Mouse (Mus musculus) right cerebral cortex, adult 18-20 months (tissue): ENCODE measurements around the gene Cars.
A peak's percentile ranks its signal among the peaks of the same experiment; 100 is the strongest.
"Not testable (repeated sequence)": the region's sequence is repeated elsewhere in the genome, so short reads cannot be mapped to it uniquely, and the experiment has no call there.

Experiments
- DNase-seq: peaks from one replicate; pipeline ENCODE4 v3.0.0; 2022; ENCODE audit warnings: mixed read lengths

Gene Cars

DNA sequence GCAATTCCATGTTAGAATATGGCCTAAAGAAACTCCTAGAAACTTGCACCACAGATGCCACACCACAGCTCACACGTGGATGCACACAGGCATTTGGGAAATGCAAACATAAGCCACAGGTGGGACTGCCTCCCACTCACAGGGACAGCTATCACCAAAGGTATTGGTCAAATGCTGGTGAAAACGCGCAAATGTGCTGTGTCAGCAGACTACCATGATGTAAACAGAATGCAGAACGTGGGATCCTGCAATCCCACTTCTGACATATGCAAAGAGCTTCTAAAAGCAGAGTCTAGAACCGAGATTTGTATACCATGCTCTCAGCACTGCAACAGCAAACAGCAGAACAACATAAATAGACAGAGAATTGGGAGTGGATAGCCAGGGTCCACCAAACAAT lies 16.9 kb downstream of the Cars start:
- no peak for DNase-seq

DNA sequence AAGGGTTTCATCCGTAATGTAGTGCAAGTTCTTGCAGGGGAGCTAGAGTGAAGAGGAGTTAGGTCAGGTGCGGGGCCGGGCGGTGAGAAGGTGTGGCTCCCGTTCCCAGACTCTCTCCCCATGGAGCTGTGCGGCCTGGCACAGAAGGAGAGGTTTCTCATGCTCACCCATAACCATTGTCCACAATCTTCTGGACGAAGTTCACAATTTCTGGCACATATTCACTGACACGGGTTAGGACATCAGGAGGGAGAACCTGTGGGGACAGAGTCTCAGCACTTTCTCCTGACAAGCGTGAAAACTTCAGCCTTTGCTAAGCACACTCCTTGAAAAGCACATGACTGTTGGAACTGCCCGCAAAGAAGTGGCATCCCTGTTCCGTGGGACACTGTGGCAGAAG lies 24.1 kb downstream of the Cars start:
- no peak for DNase-seq

DNA sequence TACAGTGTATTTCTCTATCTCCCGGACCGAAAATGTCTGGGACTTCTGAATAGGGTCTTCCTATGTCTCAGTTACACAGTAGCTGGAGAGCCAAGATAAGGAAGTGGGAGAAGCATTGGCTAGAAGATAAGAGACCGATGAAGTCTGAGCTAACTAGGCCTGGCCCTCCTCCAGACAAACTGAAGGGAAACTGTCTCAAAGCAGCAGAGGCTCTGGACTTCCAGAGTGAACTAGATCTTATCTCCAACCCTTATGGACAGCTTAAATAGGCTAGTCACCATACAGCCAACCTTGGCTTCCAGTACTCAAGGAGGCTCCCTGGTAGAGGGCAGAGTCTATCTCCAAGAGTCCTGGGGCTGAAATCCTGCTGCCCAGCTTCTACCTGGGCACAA lies 34.2 kb downstream of the Cars start:
- DNase-seq, result no peak

DNA sequence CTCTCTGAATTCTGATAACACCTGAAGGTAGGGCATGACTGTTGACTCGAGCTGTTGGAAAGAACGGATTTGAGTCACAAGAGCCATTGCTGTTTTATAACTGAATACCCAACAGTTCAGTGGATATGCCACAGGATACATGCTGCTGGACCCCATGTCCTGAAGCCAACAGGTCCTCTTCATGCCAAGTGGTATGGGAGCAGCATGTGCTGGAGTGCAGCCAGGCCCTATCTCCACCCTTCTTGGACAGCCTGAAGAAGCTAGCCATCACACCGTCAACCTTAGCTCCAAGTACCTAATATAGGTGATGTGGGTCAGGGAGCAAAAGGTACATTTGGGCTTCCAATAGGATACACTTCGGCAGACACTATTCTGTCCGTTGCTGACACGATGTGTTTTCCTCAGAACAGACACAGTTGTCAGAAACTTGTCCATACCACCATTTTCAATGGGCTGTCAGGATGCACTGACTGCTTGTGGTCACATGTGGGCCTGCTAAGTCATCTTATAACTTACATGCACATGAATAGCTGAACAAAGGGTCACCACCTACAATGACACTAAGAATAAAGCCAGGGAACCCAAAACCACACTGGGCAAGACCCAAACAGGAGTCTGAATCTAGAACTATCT lies 34.8 kb downstream of the Cars start:
- DNase-seq, result no peak

DNA sequence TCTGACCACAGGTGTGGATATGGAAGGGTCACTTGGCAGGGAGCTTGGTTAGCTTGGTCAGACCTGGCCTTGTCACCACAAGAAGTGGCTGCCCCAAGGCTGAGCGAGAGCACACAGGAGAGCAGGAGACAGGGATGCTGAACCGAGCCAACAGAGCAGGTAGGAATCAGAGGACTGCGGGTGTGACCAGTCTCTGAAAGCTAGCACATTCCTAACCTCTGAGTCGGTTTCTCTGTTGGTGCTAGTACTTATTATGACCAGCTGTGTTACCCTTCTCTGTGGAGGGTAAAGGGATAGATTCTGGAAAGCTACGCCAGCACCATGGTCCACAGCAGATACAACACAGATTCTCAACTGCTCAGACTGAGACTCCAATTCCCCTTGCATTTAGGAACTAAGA lies 36.1 kb downstream of the Cars start:
- DNase-seq, result no peak

DNA sequence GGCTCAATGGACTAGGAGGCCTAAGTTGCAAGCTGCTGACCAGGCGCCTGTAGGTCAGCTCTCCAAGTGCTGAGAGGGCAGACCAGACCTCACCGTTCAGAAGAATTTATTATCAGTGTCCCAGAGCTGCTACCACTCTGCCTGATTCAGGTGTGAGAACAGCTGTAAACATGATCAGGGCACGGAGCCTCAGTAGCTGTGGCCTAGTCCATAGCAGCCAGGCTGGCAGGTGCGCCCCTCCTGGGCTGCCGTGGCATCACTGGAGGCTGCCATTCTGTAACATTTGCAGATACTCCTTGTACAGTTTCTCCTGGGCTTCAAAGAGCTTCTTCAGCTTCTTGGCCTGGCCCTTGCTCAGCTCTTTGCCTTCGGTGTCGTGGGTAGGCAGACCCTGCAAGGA lies 42.3 kb downstream of the Cars start:
- no peak for DNase-seq

GRCm38 (mm10) chr7:143556964-143557610 lies 42.8 kb downstream of the Cars start:
- DNase-seq, result peak; percentile 12

GRCm38 (mm10) chr7:143549588-143550220 lies 50.2 kb downstream of the Cars start:
- DNase-seq, result no peak

GRCm38 (mm10) chr7:143548976-143549457 lies 50.9 kb downstream of the Cars start, which contains the start of gene Nap1l4:
TSS of gene Nap1l4 (minus strand) at chr7:143549106.
- peak; percentile 98 for DNase-seq

GRCm38 (mm10) chr7:143548231-143548961 lies 51.5 kb downstream of the Cars start:
- DNase-seq, result peak; percentile 20

DNA sequence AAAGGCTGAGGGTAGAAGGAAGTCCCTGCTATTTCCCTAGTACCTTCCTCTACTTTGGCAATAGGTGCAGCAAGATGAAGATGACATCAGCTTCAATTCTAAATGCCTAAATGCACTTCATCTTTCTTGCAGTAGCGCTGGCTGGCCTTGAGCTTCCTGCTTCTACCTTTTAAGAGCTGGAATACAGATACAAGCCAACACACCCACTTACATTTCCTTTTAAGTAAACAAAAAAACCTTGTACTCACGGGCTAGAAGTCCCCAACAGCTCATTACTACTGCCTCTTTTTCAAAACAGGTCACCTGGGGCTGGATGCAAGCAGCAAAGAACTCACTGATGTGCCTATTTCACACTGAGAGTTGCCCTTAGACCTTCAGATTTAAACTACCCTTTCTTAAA lies 53.3 kb downstream of the Cars start:
- no peak for DNase-seq

DNA sequence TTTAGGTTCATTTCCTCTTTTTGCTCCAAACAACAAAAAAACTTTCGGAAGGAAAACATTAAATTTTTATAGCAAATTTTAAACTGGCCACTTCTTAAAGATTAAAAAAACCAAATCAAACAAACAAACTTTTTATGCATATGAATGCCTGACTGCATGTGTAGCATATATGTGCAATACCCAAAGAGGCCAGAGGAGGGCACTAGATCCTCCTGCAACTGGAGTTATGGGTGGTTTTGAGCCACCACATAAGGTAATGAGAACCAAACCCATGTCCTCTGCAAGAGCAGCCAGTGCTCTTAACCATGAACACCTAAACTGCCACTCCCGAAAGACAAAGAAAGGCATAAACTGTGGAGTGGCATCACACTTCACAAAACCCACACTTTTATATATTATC lies 55.5 kb downstream of the Cars start:
- no peak for DNase-seq

DNA sequence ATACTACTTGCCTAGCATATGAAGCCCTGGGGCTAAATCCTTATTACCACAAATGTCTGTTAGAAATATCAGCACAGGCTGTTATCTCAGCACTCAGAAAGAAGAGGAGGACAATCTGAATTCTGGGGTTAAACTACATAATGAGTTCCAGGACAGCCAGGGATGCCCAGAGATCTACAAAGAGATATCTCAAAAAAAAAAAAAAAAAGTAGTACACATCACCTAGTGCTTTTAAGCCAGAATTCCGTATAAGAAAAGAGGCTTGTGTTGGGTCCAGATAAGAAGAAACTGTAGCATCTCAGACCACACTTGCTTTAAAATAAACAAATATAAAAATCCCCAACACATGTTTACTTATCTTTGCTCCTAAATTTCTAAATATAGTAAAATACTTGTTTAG lies 61.2 kb downstream of the Cars start:
- no peak for DNase-seq

DNA sequence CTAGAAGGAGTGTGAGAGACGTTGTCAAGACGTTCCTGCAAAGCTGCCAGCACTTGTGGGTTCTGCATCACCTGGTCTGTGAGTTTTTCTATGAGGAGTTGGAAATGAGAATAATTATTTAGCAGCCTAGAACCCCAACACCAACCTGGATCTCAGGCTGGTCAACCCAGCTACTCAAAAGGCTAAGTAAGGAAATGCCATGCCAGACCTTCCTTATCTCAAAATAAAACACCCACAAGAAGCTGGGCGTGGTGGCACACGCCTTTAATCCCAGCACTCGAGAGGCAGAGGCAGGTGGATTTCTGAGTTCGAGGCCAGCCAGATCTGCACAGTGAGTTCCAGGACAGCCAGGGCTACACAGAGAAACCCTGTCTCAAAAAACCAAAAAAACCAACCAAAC lies 61.7 kb downstream of the Cars start:
- DNase-seq, result not testable (repeated sequence)

GRCm38 (mm10) chr7:143536251-143536650 lies 63.6 kb downstream of the Cars start:
- DNase-seq, result no peak

- no peak for DNase-seq
These were observed 66.6 kb downstream of the Cars start for GRCm38 (mm10) chr7:143533284-143533683.

GRCm38 (mm10) chr7:143532410-143532809 lies 67.5 kb downstream of the Cars start:
- DNase-seq, result no peak

DNA sequence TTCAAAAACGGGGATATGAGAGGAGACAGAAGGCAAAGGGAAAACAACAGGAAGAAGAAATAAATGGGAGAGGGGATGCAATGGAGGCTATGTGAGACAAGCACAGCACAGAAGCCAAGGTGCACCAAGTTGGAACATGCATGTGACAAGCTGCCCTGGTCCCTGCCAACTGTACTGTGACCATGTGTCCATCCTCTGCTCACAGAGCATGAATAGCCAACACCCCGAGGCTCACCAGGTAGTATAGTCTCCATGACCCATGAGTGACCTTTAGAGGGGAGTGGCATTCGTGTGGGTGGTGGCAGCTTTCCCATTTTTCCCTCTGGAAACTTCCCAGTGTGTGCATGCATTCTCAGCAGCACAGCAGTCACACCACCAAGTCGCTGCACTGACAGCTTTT lies 80.6 kb downstream of the Cars start:
- no peak for DNase-seq

GRCm38 (mm10) chr7:143514416-143514768 lies 85.5 kb downstream of the Cars start:
- no peak for DNase-seq

GRCm38 (mm10) chr7:143513763-143514415 lies 86.0 kb downstream of the Cars start:
- DNase-seq, result no peak

- no peak for DNase-seq
These were observed 88.6 kb downstream of the Cars start for GRCm38 (mm10) chr7:143511335-143511712.

DNA sequence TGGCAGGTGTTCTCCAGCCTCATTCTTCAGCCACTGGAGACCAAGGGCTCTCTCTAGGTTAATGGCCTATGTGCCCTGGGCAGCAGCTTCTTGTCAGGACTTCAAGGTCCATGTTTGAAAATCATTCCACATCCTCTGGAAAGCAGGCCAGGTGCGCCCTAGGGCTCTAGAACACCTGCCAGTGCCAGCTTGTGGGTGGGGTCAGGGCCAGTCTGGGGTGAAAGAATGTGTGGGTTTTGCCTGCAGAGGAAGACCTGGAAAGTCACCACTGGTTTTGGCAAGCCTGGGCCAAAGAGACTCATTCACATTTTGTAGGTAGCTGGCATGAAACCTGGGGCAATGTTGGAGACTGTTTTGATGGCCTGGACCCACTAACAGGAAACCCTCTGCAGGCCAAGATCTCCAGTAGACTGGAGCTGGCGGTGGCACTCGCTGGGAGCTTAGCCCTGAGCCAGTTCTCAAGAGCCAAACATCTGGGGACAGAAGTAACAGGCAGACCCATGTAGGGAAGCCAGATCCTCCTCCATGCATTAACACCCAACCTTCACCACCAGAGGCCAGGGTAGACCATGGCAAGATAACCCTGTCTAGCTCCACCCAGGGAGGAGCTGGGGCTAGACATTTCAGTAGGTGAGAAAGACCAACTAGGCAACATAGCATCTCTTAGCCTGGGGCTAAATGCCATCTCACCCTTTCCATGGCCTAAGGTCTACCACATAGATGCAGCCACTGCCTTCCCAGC lies 89.1 kb downstream of the Cars start:
- DNase-seq, result no peak
